Mouse (Mus musculus): ENCODE results near the gene Derl3.

- no peak for TF ChIP-seq CTCF (IDR thresholded peaks at IDR 0.05; ENCODE audit: borderline replicate concordance, insufficient read depth, low read length)
- no peak for TF ChIP-seq POLR2A (IDR thresholded peaks at IDR 0.05; ENCODE audit: low read depth, low read length)
These were observed 28.7 kb downstream of the Derl3 start for GRCm38 (mm10) chr10:75921726-75922560.

Data from embryonic fibroblast, embryonic 13.5 days (primary cell).